Mouse (Mus musculus) MEL (cell line): ENCODE measurements around the gene Snupn. TPM values are rescaled to one million over a fixed set of nuclear protein-coding genes. Genes with fewer than 3 reads are reported as not detected.
A peak's percentile ranks its signal among the peaks of the same experiment; 100 is the strongest.

Source experiments
- DNase-seq: peaks from one replicate; pipeline ENCODE4 v3.0.0; 2011; ENCODE audit warnings: low read depth, low spot score
- H3K27ac ChIP-seq: 2 replicates; pipeline ENCODE4 v1.5.1; 2012; ENCODE audit warnings: low read depth, mild to moderate bottlenecking, control low read depth, low read length, moderate library complexity; ENCODE audit not compliant: control insufficient read depth
- H3K27me3 ChIP-seq, 2 experiments: fragments of 150-350 bp in 1 of 2; sonication (generic) in 1 of 2; 2 replicates each; pipeline ENCODE4 v1.6.1; 2012; ENCODE audit warnings: low read length in 2 of 2, mild to moderate bottlenecking in 2 of 2, improper control_type of control experiment in 1 of 2, moderate library complexity in 1 of 2; ENCODE audit not compliant: insufficient read depth in 2 of 2, control insufficient read depth in 1 of 2
- H3K36me3 ChIP-seq, 2 experiments: 2 replicates each; pipeline ENCODE4 v1.6.1; 2012 to 2014; ENCODE audit warnings: low read length in 2 of 2, improper control_type of control experiment in 1 of 2, inconsistent platforms in 1 of 2, mild to moderate bottlenecking in 1 of 2; ENCODE audit not compliant: insufficient read depth in 2 of 2, control insufficient read depth in 1 of 2
- H3K4me1 ChIP-seq, 2 experiments: fragments of 150-350 bp in 1 of 2; sonication (generic) in 1 of 2; 2 replicates each; pipeline ENCODE4 v1.6.1; 2012; ENCODE audit warnings: low read length in 2 of 2, improper control_type of control experiment in 1 of 2, mild to moderate bottlenecking in 1 of 2; ENCODE audit not compliant: insufficient read depth in 2 of 2, control insufficient read depth in 1 of 2
- H3K4me3 ChIP-seq, 2 experiments: fragments of 150-350 bp in 1 of 2; sonication (generic) in 1 of 2; 2 replicates each; pipeline ENCODE4 v1.5.1; 2012; ENCODE audit warnings: low read depth in 2 of 2, low read length in 2 of 2, mild to moderate bottlenecking in 2 of 2, moderate library complexity in 2 of 2, control low read depth in 1 of 2, improper control_type of control experiment in 1 of 2; ENCODE audit not compliant: control insufficient read depth in 1 of 2, insufficient read depth in 1 of 2
- H3K79me2 ChIP-seq: 2 replicates; pipeline ENCODE4 v1.6.1; 2012; ENCODE audit warnings: mild to moderate bottlenecking, low read length, moderate library complexity; ENCODE audit not compliant: control insufficient read depth, poor library complexity, insufficient read depth
- H3K9ac ChIP-seq: 2 replicates; pipeline ENCODE4 v1.6.1; 2012; ENCODE audit warnings: low read depth, mild to moderate bottlenecking, control low read depth, low read length, moderate library complexity; ENCODE audit not compliant: control insufficient read depth, poor library complexity, severe bottlenecking
- H3K9me3 ChIP-seq: fragments of 150-350 bp; sonication (generic); replicated peaks from 2 replicates; pipeline ENCODE4 v1.6.1; 2012; ENCODE audit warnings: mild to moderate bottlenecking, low read length, improper control_type of control experiment, moderate library complexity; ENCODE audit not compliant: insufficient read depth
- BHLHE40 ChIP-seq: IDR thresholded peaks from 2 replicates; pipeline ENCODE4 v1.6.1; 2012; ENCODE audit warnings: low read depth, mild to moderate bottlenecking, inconsistent platforms, low read length, improper control_type of control experiment, borderline replicate concordance
- CHD2 ChIP-seq: IDR thresholded peaks from 2 replicates; pipeline ENCODE4 v1.6.1; 2011; ENCODE audit warnings: low read length, improper control_type of control experiment
- CTCF ChIP-seq, 3 experiments: IDR thresholded peaks in 2 of 3; conservative IDR thresholded peaks in 1 of 3; 2 replicates each; pipeline ENCODE4 v1.5.1; 2011 to 2012; ENCODE audit warnings: low read length in 3 of 3, low read depth in 2 of 3, mild to moderate bottlenecking in 2 of 3, improper control_type of control experiment in 1 of 3, inconsistent platforms in 1 of 3, mixed read lengths in 1 of 3, moderate library complexity in 1 of 3; ENCODE audit not compliant: control insufficient read depth in 1 of 3, insufficient read depth in 1 of 3, poor library complexity in 1 of 3, severe bottlenecking in 1 of 3
- ETS1 ChIP-seq: IDR thresholded peaks from 2 replicates; pipeline ENCODE4 v1.6.1; 2012; ENCODE audit warnings: low read depth, mild to moderate bottlenecking, inconsistent platforms, low read length, improper control_type of control experiment, moderate library complexity
- HCFC1 ChIP-seq: IDR thresholded peaks from 2 replicates; pipeline ENCODE4 v1.6.1; 2012; ENCODE audit warnings: low read depth, mild to moderate bottlenecking, inconsistent platforms, low read length, improper control_type of control experiment, moderate library complexity
- MAZ ChIP-seq: IDR thresholded peaks from 2 replicates; pipeline ENCODE4 v1.6.1; 2012; ENCODE audit warnings: low read depth, mild to moderate bottlenecking, inconsistent platforms, low read length, improper control_type of control experiment
- MYB ChIP-seq: IDR thresholded peaks from 2 replicates; pipeline ENCODE4 v1.6.1; 2011; ENCODE audit warnings: mild to moderate bottlenecking, low read depth, low read length, improper control_type of control experiment
- MYC ChIP-seq: IDR thresholded peaks from 2 replicates; pipeline ENCODE4 v1.6.1; 2011; ENCODE audit warnings: low read depth, mild to moderate bottlenecking, low read length, improper control_type of control experiment, moderate library complexity
- NRF1 ChIP-seq: IDR thresholded peaks from 2 replicates; pipeline ENCODE4 v1.6.1; 2014; ENCODE audit warnings: low read depth, mild to moderate bottlenecking, inconsistent platforms, low read length, improper control_type of control experiment, moderate library complexity; ENCODE audit not compliant: poor library complexity, insufficient read depth, severe bottlenecking
- RAD21 ChIP-seq: IDR thresholded peaks from 2 replicates; pipeline ENCODE4 v1.6.1; 2011; ENCODE audit warnings: mild to moderate bottlenecking, low read depth, low read length, improper control_type of control experiment
- TAL1 ChIP-seq: IDR thresholded peaks from 2 replicates; pipeline ENCODE4 v1.6.1; 2012; ENCODE audit warnings: mild to moderate bottlenecking, inconsistent platforms, low read length, moderate library complexity, mixed read lengths
- USF1 ChIP-seq: IDR thresholded peaks from 2 replicates; pipeline ENCODE4 v1.6.1; 2014; ENCODE audit warnings: low read depth, mild to moderate bottlenecking, inconsistent platforms, low read length, improper control_type of control experiment, moderate library complexity
- polyA plus RNA-seq, 2 experiments: library from polyadenylated mRNA; stranded (reverse) in 1 of 2; unstranded in 1 of 2; fragments of >175 nt in 1 of 2; fragments of >200 nt in 1 of 2; gene quantifications; 2 replicates each; pipeline versions ENCODE4 v1.2.1 to v1.2.4; 2012; ENCODE audit warnings: low replicate concordance in 2 of 2, low read depth in 1 of 2; ENCODE audit not compliant: insufficient read length in 2 of 2, insufficient read depth in 1 of 2, missing spikeins in 1 of 2
- total RNA-seq: library from RNA; depleted of rRNA; stranded (reverse); fragments of 300-350 nt; gene quantifications from 2 replicates; pipeline ENCODE4 v1.2.3, GENCODE M21; 2012

The Snupn gene
- total and polyA plus RNA-seq, 3 experiments, result 14.6 to 14.7 TPM; not detected in 1

- TF ChIP-seq HCFC1 (no peak), ETS1 (no peak), CHD2 (no peak)
- Histone ChIP-seq H3K36me3 (peaks cover 0 to 2% of the 10 kb centered on the region in 2 experiments; a peak in 1 of 4 replicates), H3K9me3 (no peaks in the 10 kb centered on the region), H3K9ac (no peak overlapping the region), H3K4me1 (peaks cover 2 to 12% of the 10 kb centered on the region in 2 experiments; a peak in 3 of 4 replicates), H3K27ac (no peak overlapping the region), H3K27me3 (no peaks in the 10 kb centered on the region), H3K79me2 (no peaks in the 10 kb centered on the region), H3K4me3 (no peak overlapping the region)
- no peak for DNase-seq
Observed at GRCm38 (mm10) chr9:56911017-56911416, 39.7 kb upstream of the Snupn start.

GRCm38 (mm10) chr9:56913991-56914390 is 36.7 kb upstream of the Snupn start:
- TF ChIP-seq USF1 (no peak), CHD2 (no peak), TAL1 (no peak), BHLHE40 (no peak), MYB (no peak), RAD21 (no peak), NRF1 (no peak), MAZ (no peak), MYC (no peak)
- TF ChIP-seq, all 39 proteins: peak for 0
- Histone ChIP-seq H3K4me3 (no peak overlapping the region), H3K4me1 (peaks cover under 1 to 5% of the 10 kb centered on the region in 2 experiments; a peak in 2 of 4 replicates), H3K79me2 (no peaks in the 10 kb centered on the region), H3K9ac (no peak overlapping the region), H3K27me3 (no peaks in the 10 kb centered on the region), H3K9me3 (no peaks in the 10 kb centered on the region), H3K27ac (no peak overlapping the region), H3K36me3 (no peaks in the 10 kb centered on the region)
- no peak for DNase-seq

- Histone ChIP-seq H3K27me3 (no peaks in the 10 kb centered on the region), H3K4me1 (no peaks in the 10 kb centered on the region)
Observed at GRCm38 (mm10) chr9:56915116-56915515, 35.6 kb upstream of the Snupn start.

More at GRCm38 (mm10) chr9:56915116-56915515, 35.6 kb upstream of the Snupn start:
- no peaks in the 10 kb centered on the region for H3K79me2 ChIP-seq
- H3K36me3 ChIP-seq, result no peaks in the 10 kb centered on the region
- H3K9me3 ChIP-seq, result no peaks in the 10 kb centered on the region
- no peak overlapping the region for H3K4me3 ChIP-seq
- H3K9ac ChIP-seq, result no peak overlapping the region
- TF ChIP-seq TAL1, result no peak
- peak in 1 of 3 experiments; percentile 12; a peak in 1 of 6 replicates for TF ChIP-seq CTCF (IDR thresholded peaks at IDR 0.05 in 2 of 3, conservative IDR thresholded peaks at IDR 0.05 in 1 of 3; ENCODE audit: control insufficient read depth in 1 of 3, insufficient read depth in 1 of 3, low read depth in 2 of 3, low read length in 3 of 3, poor library complexity in 1 of 3, severe bottlenecking in 1 of 3)
- DNase-seq, result no peak
- no peak overlapping the region for H3K27ac ChIP-seq
